Comparison of ENCODE assay signal across 7 mouse cellular contexts in genomic region chr14:118088437-118089207, GRCm38 (mm10). TPM values are rescaled to one million over a fixed set of nuclear protein-coding genes. Genes with fewer than 3 reads are reported as not detected.
DNase-seq lines count a peak whose midpoint lies in the region; ATAC-seq and TF ChIP-seq lines count a peak whose summit lies in the region.

No protein-coding gene starts in this region.

- H3K4me2 ChIP-seq in embryonic facial prominence, embryonic 13.5 days = peak overlapping the region; percentile 71
- H3K4me2 ChIP-seq in hindbrain, embryonic 12.5 days (replicated peaks) = peak overlapping the region; percentile 53
- peak overlapping the region; percentile 75 for H3K4me2 ChIP-seq in lung, postnatal 0 days (replicated peaks; ENCODE audit: low read depth, low read length)
- H3K4me2 ChIP-seq in stomach, embryonic 15.5 days = peak overlapping the region; percentile 73

- peak; percentile 29; the same call in 1 of the 2 replicates for TF ChIP-seq EP300 in lung, postnatal 0 days (IDR thresholded peaks at IDR 0.05)

- TF ChIP-seq POLR2A in testis, adult 2 months (IDR thresholded peaks at IDR 0.05; ENCODE audit: control insufficient read depth, low read depth, low read length) = no peak

- H3K4me1 ChIP-seq in testis, adult 2 months (ENCODE audit: control insufficient read depth, insufficient read depth, low read length) = peaks cover 15% of the 10 kb centered on the region
- peaks cover 5% of the 10 kb centered on the region for H3K4me1 ChIP-seq in embryonic facial prominence, embryonic 13.5 days
- peaks cover 10% of the 10 kb centered on the region for H3K4me1 ChIP-seq in hindbrain, embryonic 12.5 days
- H3K4me1 ChIP-seq in lung, postnatal 0 days (ENCODE audit: insufficient read depth, low read depth, low read length) = no peaks in the 10 kb centered on the region
- 0 out of 2 replicates have a peak, but pooled peaks cover 6% of the 10 kb centered on the region for H3K4me1 ChIP-seq in stomach, embryonic 15.5 days

- no peaks in the 10 kb centered on the region for H3K36me3 ChIP-seq in testis, adult 2 months (ENCODE audit: control insufficient read depth, insufficient read depth, low read length)
- no peaks in the 10 kb centered on the region for H3K36me3 ChIP-seq in embryonic facial prominence, embryonic 13.5 days
- H3K36me3 ChIP-seq in hindbrain, embryonic 12.5 days = no peaks in the 10 kb centered on the region
- no peaks in the 10 kb centered on the region for H3K36me3 ChIP-seq in lung, postnatal 0 days (ENCODE audit: insufficient read depth, low read length)
- H3K36me3 ChIP-seq in stomach, embryonic 15.5 days = no peaks in the 10 kb centered on the region

- ATAC-seq in embryonic facial prominence, embryonic 13.5 days (ENCODE audit: insufficient number of reproducible peaks, insufficient read depth, low FRiP score, low TSS enrichment, low read depth) = no peak
- ATAC-seq in hindbrain, embryonic 12.5 days (ENCODE audit: low FRiP score) = peak; percentile 61
- peak; percentile 73 for ATAC-seq in lung, postnatal 0 days
- ATAC-seq in stomach, embryonic 15.5 days (ENCODE audit: insufficient read depth, low FRiP score, low read depth) = peak; percentile 36; the same call in 1 of the 2 replicates

- H3K9me3 ChIP-seq in embryonic facial prominence, embryonic 13.5 days = no peaks in the 10 kb centered on the region
- H3K9me3 ChIP-seq in hindbrain, embryonic 12.5 days (replicated peaks) = no peaks in the 10 kb centered on the region
- no peaks in the 10 kb centered on the region for H3K9me3 ChIP-seq in lung, postnatal 0 days (ENCODE audit: low read length)
- no peaks in the 10 kb centered on the region for H3K9me3 ChIP-seq in stomach, embryonic 15.5 days

- peak overlapping the region; percentile 66 for H3K9ac ChIP-seq in embryonic facial prominence, embryonic 13.5 days
- peak overlapping the region; percentile 51 for H3K9ac ChIP-seq in hindbrain, embryonic 12.5 days
- peak overlapping the region; percentile 54 for H3K9ac ChIP-seq in lung, postnatal 0 days (replicated peaks; ENCODE audit: low read depth)
- peak overlapping the region; percentile 58; the same call in 1 of the 2 replicates for H3K9ac ChIP-seq in stomach, embryonic 15.5 days

- no peak for TF ChIP-seq CTCF in testis, adult 2 months (IDR thresholded peaks at IDR 0.05; ENCODE audit: control insufficient read depth, insufficient read depth, insufficient replicate concordance, low read depth, low read length)
- TF ChIP-seq CTCF in lung, postnatal 0 days (IDR thresholded peaks at IDR 0.05) = no peak

- DNase-seq in testis, postnatal 10 days (ENCODE audit: low spot score) = no peak
- peak; percentile 65 for DNase-seq in lung, postnatal 0 days (ENCODE audit: low spot score)
- DNase-seq in urinary bladder, postnatal 4 days (ENCODE audit: low spot score in 2 of 2) = no peak

- H3K27ac ChIP-seq in testis, adult 2 months (ENCODE audit: control insufficient read depth, insufficient read depth, low read depth, low read length) = peak overlapping the region; percentile 84
- H3K27ac ChIP-seq in embryonic facial prominence, embryonic 13.5 days = peak overlapping the region; percentile 71
- H3K27ac ChIP-seq in hindbrain, embryonic 12.5 days = peak overlapping the region; percentile 9; the same call in 1 of the 2 replicates
- peak overlapping the region; percentile 82 for H3K27ac ChIP-seq in lung, postnatal 0 days (ENCODE audit: low read length)
- H3K27ac ChIP-seq in stomach, embryonic 15.5 days = peak overlapping the region; percentile 88

- WGBS in embryonic facial prominence, embryonic 13.5 days = 11% methylated on average over 22 of the region's 22 CpGs
- 9% methylated on average over 22 of the region's 22 CpGs for WGBS in hindbrain, embryonic 12.5 days
- 9% methylated on average over 22 of the region's 22 CpGs for WGBS in lung, postnatal 0 days
- WGBS in stomach, embryonic 15.5 days = 10% methylated on average over 22 of the region's 22 CpGs

- no peaks in the 10 kb centered on the region for H3K27me3 ChIP-seq in testis, adult 2 months (ENCODE audit: control insufficient read depth, insufficient read depth, low read length)
- peaks cover 8% of the 10 kb centered on the region; the same call in 1 of the 2 replicates for H3K27me3 ChIP-seq in embryonic facial prominence, embryonic 13.5 days
- no peaks in the 10 kb centered on the region for H3K27me3 ChIP-seq in hindbrain, embryonic 12.5 days
- no peaks in the 10 kb centered on the region for H3K27me3 ChIP-seq in lung, postnatal 0 days (replicated peaks; ENCODE audit: insufficient read depth, low read length)
- no peaks in the 10 kb centered on the region for H3K27me3 ChIP-seq in stomach, embryonic 15.5 days (replicated peaks)

- peak overlapping the region; percentile 96 for H3K4me3 ChIP-seq in testis, adult 2 months (ENCODE audit: control insufficient read depth, low read depth, low read length)
- peak overlapping the region; percentile 69 for H3K4me3 ChIP-seq in embryonic facial prominence, embryonic 13.5 days
- peak overlapping the region; percentile 61 for H3K4me3 ChIP-seq in hindbrain, embryonic 12.5 days
- peak overlapping the region; percentile 65 for H3K4me3 ChIP-seq in lung, postnatal 0 days (ENCODE audit: low read depth, low read length)
- H3K4me3 ChIP-seq in stomach, embryonic 15.5 days (replicated peaks) = peak overlapping the region; percentile 76

RNA-seq across cellular contexts. Expression of gene Dct, which starts 36.6 kb away (rescaled TPM):
- polyA plus RNA-seq in testis, adult 2 months (2012; rRNA removed) = 4.0 and 5.0 TPM in 2 replicates
- 6.8 and 7.5 TPM in 2 replicates for polyA plus RNA-seq in embryonic facial prominence, embryonic 13.5 days (2015; fragmentation: Nextera tagmentation; extraction: Ambion mirVana)
- polyA plus RNA-seq in hindbrain, embryonic 12.5 days (2016; fragmentation: Nextera tagmentation; extraction: Ambion mirVana) = 3.8 and 6.0 TPM in 2 replicates
- 0.24 and 0.39 TPM in 2 replicates for polyA plus RNA-seq in lung, postnatal 0 days (2015; fragmentation: Nextera tagmentation; extraction: Ambion mirVana)
- polyA plus RNA-seq in stomach, embryonic 15.5 days (2015; fragmentation: Nextera tagmentation; extraction: Ambion mirVana) = 1.8 TPM in 2 replicates

RNA-seq across cellular contexts. Expression of gene Tgds, which starts 43.9 kb away (rescaled TPM):
- 3.2 and 3.5 TPM in 2 replicates for polyA plus RNA-seq in testis, adult 2 months (2012; rRNA removed)
- 35.2 and 39.5 TPM in 2 replicates for polyA plus RNA-seq in embryonic facial prominence, embryonic 13.5 days (2015; fragmentation: Nextera tagmentation; extraction: Ambion mirVana)
- 28.7 and 31.4 TPM in 2 replicates for polyA plus RNA-seq in hindbrain, embryonic 12.5 days (2016; fragmentation: Nextera tagmentation; extraction: Ambion mirVana)
- polyA plus RNA-seq in lung, postnatal 0 days (2015; fragmentation: Nextera tagmentation; extraction: Ambion mirVana) = 26.6 and 28.0 TPM in 2 replicates
- polyA plus RNA-seq in stomach, embryonic 15.5 days (2015; fragmentation: Nextera tagmentation; extraction: Ambion mirVana) = 34.0 and 34.6 TPM in 2 replicates

RNA-seq across cellular contexts. Expression of gene Gpr180, which starts 48.3 kb away (rescaled TPM):
- 25.2 and 26.3 TPM in 2 replicates for polyA plus RNA-seq in testis, adult 2 months (2012; rRNA removed)
- 61.1 and 63.7 TPM in 2 replicates for polyA plus RNA-seq in embryonic facial prominence, embryonic 13.5 days (2015; fragmentation: Nextera tagmentation; extraction: Ambion mirVana)
- 36.4 and 38.6 TPM in 2 replicates for polyA plus RNA-seq in hindbrain, embryonic 12.5 days (2016; fragmentation: Nextera tagmentation; extraction: Ambion mirVana)
- 48.8 and 50.9 TPM in 2 replicates for polyA plus RNA-seq in lung, postnatal 0 days (2015; fragmentation: Nextera tagmentation; extraction: Ambion mirVana)
- polyA plus RNA-seq in stomach, embryonic 15.5 days (2015; fragmentation: Nextera tagmentation; extraction: Ambion mirVana) = 55.7 and 56.9 TPM in 2 replicates

Comparison
In these comparisons a context has a peak if more than half of its experiments do, and no peak if none do; other contexts are left out.
1. H3K27ac ChIP-seq: peak in every context shown above with its lines; median percentile 88 in stomach, embryonic 15.5 days; 84 in testis, adult 2 months; 82 in lung, postnatal 0 days; 71 in embryonic facial prominence, embryonic 13.5 days; 9 in hindbrain, embryonic 12.5 days.